Mouse (Mus musculus) v-Abl transformed pro-B cells (cell line): Measurements from ENCODE around the gene Tdrd9.
"Not testable (repeated sequence)": the region's sequence is repeated elsewhere in the genome, so short reads cannot be mapped to it uniquely, and the experiment has no call there.

Source experiments
- in situ Hi-C, 2 experiments: fragments of 400-800 bp; cut with MboI; formaldehyde crosslinking; loops; one replicate each; pipeline ENCODE4 v1.15.1; 2025; ENCODE audit not compliant: unreplicated experiment in 2 of 2

Tdrd9 gene

DNA sequence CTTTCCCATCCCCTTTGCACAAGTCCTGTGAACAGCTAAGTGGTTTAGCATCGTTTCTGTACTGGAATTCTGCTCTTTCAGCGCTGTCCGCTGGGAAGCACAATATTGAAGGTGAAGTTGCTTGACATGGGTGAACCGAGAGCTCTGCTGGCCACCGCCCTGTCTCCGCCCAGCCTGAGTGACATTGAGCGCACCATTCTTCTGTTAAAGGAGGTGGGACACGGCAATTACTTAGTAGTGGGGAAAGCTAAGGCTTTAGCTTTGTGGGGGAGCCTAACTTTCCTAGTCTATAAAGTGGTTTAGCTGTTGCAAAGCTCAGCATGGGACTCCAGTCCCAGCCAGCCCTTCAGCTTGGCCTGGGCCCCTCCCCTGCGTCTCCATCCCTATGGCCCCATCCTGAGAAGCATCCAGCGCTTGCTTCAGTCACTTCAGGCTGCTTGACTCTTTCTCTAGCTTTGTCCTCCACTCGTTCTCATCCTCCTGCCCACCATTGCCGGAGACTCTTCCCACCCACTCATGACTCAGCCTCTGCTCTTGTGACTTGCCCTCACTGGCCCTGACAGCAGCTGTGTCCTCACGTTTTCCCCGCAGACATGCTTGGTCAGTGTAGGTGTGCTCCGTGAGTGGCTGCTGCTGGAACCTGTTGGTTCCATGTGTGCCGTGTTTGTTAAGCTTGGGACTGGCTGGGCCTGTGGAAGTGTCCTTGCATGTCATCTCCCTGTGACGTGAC lies 53.4 kb downstream of the Tdrd9 start:
- in situ Hi-C loops: no loop called here

GRCm38 (mm10) chr12:112025457-112025856 lies 54.1 kb downstream of the Tdrd9 start:
- in situ Hi-C loops: no loop called here

GRCm38 (mm10) chr12:112025907-112026645 lies 54.7 kb downstream of the Tdrd9 start:
- in situ Hi-C loops: no loop called here

DNA sequence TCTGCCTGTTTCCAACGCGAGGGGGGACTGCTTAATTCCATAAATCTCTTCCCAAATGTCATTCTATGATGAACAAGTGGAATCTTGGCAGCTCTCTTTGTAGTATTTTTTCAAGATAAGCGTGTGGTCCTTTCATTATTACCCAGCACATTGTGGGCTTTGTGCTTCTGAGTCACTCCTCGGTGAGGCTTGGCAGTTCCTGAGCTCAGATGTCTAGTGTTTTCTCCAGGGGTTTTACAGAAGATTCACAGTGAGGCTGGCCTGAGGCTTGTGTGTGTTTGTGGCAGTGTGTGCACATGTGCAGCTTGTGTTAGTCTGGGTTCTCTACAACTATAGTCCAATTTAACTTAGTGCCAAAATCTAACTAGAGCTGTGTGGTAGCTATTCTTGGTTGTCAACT lies 56.0 kb downstream of the Tdrd9 start:
- in situ Hi-C loops: no loop called here

- in situ Hi-C loops: no loop called here
Measured at GRCm38 (mm10) chr12:112033409-112033975, 62.1 kb downstream of the Tdrd9 start.

GRCm38 (mm10) chr12:112035341-112036100 lies 64.2 kb downstream of the Tdrd9 start:
- in situ Hi-C loops: not testable (repeated sequence)

- in situ Hi-C loops: no loop called here
Measured at GRCm38 (mm10) chr12:112038441-112038840, 67.1 kb downstream of the Tdrd9 start.

GRCm38 (mm10) chr12:112039169-112039568 lies 67.8 kb downstream of the Tdrd9 start:
- in situ Hi-C loops: no loop called here

DNA sequence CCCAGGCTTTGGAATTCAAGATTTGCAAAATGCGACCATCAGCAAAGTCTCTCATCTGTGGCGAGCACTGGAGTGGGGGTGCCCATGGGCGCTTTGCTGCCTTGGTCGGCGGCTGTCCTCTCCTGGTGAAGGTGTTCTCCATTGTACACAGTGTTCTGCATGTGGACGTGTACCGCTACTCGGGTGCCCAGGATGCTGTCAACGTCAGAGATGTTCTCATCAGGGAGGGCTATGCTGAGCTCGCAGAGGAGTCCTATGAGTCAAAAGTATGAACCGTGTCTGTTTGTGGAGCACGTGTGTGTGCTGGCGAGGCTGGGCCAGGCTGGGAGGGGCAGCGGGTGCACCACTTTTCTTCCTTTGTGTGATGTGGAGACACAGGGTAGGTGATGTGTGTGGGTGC lies 71.3 kb downstream of the Tdrd9 start:
- in situ Hi-C loops: no loop called here

- in situ Hi-C loops: no loop called here
Measured at GRCm38 (mm10) chr12:112077651-112078050, 106.3 kb downstream of the Tdrd9 start.

GRCm38 (mm10) chr12:112079911-112080310 lies 108.6 kb downstream of the Tdrd9 start:
- in situ Hi-C loops: no loop called here

DNA sequence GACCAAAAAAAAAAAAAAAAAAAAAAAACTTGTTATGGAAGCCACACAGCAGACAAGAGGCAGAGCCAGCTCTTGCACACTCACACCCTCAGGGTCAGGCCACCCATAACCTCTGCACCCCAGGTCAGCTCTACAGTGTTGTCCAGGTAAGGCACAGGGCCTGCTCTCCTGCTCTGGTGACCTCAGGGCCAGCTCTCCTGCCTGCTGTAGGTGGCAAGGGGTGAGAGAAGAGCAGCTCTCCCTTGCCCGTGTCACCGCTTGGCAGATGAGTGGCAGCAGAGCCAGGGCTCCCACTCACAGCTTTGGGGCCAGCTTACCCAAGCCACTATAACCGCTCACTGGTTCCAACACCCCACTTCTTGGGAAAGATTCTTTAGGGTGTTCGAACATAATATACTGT lies 109.6 kb downstream of the Tdrd9 start:
- in situ Hi-C loops: no loop called here

- in situ Hi-C loops: no loop called here
Measured at GRCm38 (mm10) chr12:112082241-112082640, 110.9 kb downstream of the Tdrd9 start.

DNA sequence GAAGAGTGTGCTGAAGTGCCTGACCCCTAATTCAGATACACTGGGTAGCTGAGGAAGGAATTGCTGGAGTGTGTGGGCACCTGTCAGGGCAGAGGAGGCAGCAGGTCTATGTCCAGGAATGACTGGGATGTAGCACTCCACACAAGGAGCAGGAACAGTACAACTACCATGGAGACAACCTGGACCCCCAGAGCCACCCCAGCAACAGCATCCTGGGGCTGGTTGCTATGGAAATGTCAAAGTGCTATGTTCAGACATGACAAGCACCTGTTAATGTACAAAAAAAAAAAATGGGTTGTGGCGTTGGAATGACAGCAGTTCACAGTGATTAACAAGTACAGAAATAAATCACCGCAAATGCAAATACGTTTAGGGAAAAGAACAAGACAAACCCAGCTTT lies 114.9 kb downstream of the Tdrd9 start:
- in situ Hi-C loops: no loop called here

DNA sequence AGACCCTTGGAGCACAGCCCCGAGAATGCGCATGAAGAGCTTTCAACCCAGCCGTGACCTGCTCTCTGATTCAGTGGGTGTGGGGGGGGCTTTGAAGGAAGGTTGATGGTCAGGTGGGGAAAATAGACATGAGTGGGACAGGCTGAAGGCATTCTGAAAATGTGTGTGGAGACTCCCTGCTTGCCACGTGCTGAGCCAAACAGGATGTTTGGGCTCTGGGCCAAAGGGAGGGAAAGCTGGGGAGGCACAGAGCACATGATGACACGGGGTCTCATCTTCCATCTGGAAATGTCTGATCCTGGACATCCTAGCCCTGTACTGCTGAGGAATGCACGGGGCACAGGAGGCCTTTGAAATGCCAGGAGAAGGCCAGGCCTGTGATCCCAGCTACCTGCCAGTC lies 115.4 kb downstream of the Tdrd9 start:
- in situ Hi-C loops: no loop called here

- in situ Hi-C loops: no loop called here
Measured at GRCm38 (mm10) chr12:112088609-112089324, 117.4 kb downstream of the Tdrd9 start.

- in situ Hi-C loops: loop anchor here in 1 of 2 experiments (5.0 to 10.0 kb wide), 3 partner anchors 214 to 426 kb away; no protein-coding TSS in a partner anchor
Measured at GRCm38 (mm10) chr12:112091054-112091453, 119.7 kb downstream of the Tdrd9 start.

- in situ Hi-C loops: loop anchor here in 1 of 2 experiments (5.0 to 10.0 kb wide), 3 partner anchors 217 to 430 kb away; no protein-coding TSS in a partner anchor
Measured at GRCm38 (mm10) chr12:112094261-112094880, 123.0 kb downstream of the Tdrd9 start.

GRCm38 (mm10) chr12:112096051-112096732 lies 124.8 kb downstream of the Tdrd9 start:
- in situ Hi-C loops: loop anchor here in 1 of 2 experiments (10.0 kb wide), 1 partner anchor 431 kb away; no protein-coding TSS in a partner anchor
